Mouse (Mus musculus) testis, postnatal 10 days (tissue): ENCODE results near the gene Mark2.

Source experiments
- DNase-seq: peaks from one replicate; pipeline ENCODE4 v3.0.0; 2021; ENCODE audit warnings: low spot score

Gene Mark2

GRCm38 (mm10) chr19:7267091-7267741, 74.4 kb downstream of the Mark2 start, which contains the start of gene Rcor2:
Gene Rcor2, plus strand, starts transcription at chr19:7267325.
- peak; percentile 80 for DNase-seq

GRCm38 (mm10) chr19:7266421-7266831, 75.2 kb downstream of the Mark2 start:
- DNase-seq: no peak

GRCm38 (mm10) chr19:7265478-7266191, 76.0 kb downstream of the Mark2 start:
- DNase-seq: peak; percentile 62

- DNase-seq: peak; percentile 79
Observed at GRCm38 (mm10) chr19:7264766-7265331, 76.8 kb downstream of the Mark2 start.

- DNase-seq: peak; percentile 93
Observed at GRCm38 (mm10) chr19:7264088-7264765, 77.4 kb downstream of the Mark2 start.

- no peak for DNase-seq
Observed at GRCm38 (mm10) chr19:7262592-7262991, 79.1 kb downstream of the Mark2 start.

GRCm38 (mm10) chr19:7261964-7262363, 79.7 kb downstream of the Mark2 start:
- DNase-seq: no peak

GRCm38 (mm10) chr19:7261476-7261875, 80.2 kb downstream of the Mark2 start:
- DNase-seq: no peak

- no peak for DNase-seq
Observed at GRCm38 (mm10) chr19:7257881-7258280, 83.8 kb downstream of the Mark2 start.

- DNase-seq: no peak
Observed at GRCm38 (mm10) chr19:7246021-7246420, 95.6 kb downstream of the Mark2 start.

- peak; percentile 99 for DNase-seq
Observed at GRCm38 (mm10) chr19:7240782-7241690, 100.6 kb downstream of the Mark2 start, which contains the start of gene Naa40. Gene Naa40, minus strand, starts transcription at chr19:7241183.

- no peak for DNase-seq
Observed at GRCm38 (mm10) chr19:7240291-7240690, 101.4 kb downstream of the Mark2 start.

GRCm38 (mm10) chr19:7239574-7239973, 102.1 kb downstream of the Mark2 start:
- no peak for DNase-seq

- DNase-seq: no peak
Observed at GRCm38 (mm10) chr19:7236742-7237141, 104.9 kb downstream of the Mark2 start.

GRCm38 (mm10) chr19:7236011-7236410, 105.6 kb downstream of the Mark2 start:
- no peak for DNase-seq

GRCm38 (mm10) chr19:7235461-7235860, 106.2 kb downstream of the Mark2 start:
- no peak for DNase-seq

- DNase-seq: peak; percentile 84
Observed at GRCm38 (mm10) chr19:7234537-7235221, 107.0 kb downstream of the Mark2 start.

GRCm38 (mm10) chr19:7226511-7226914, 115.1 kb downstream of the Mark2 start:
- no peak for DNase-seq
